Mouse (Mus musculus): ENCODE measurements at regions not wholly inside any gene's neighbourhood (a gene's known extent, or its start where the extent isn't known, plus 50 kb on each side); places are given as distances from the start of the nearest gene placed in this dataset.

DNA sequence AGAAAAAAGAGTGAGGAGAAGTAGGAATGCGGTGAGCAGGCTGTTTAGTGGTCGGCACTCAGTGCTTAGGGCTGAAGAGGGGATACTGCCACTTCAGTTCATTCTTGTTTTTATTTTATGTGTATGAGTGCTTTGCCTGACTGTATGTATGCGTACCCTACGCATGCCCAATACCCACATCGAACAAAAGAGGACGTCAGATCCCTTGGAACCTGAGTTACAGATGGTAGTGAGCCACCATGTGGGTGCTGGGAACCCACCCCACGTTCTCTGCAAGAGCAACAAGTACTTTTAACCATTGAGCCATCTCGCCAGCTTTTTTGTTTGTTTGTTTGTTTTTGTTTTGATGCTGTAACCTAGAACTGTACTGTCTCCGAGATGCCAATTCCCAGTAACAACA lies 65.5 kb downstream of the Ccdc54 start:
- no peak overlapping the region for H3K4me3 ChIP-seq (ENCODE audit: insufficient read depth, poor library complexity, severe bottlenecking)
- no peaks in the 10 kb centered on the region for H3K79me2 ChIP-seq (ENCODE audit: control insufficient read depth, insufficient read depth)
- H3K27me3 ChIP-seq (ENCODE audit: control insufficient read depth, insufficient read depth, insufficient read length) = no peaks in the 10 kb centered on the region
- no peaks in the 10 kb centered on the region for H3K36me3 ChIP-seq (ENCODE audit: control insufficient read depth, insufficient read depth)
- no peaks in the 10 kb centered on the region for H3K79me3 ChIP-seq (ENCODE audit: low read depth)
- TF ChIP-seq USF1 (IDR thresholded peaks at IDR 0.05; ENCODE audit: low read depth) (no peak), MYOD1 (IDR thresholded peaks at IDR 0.05; ENCODE audit: control insufficient read depth, insufficient read length, low read depth) (no peak), CTCF (IDR thresholded peaks at IDR 0.05; ENCODE audit: control insufficient read depth, insufficient read depth, insufficient read length) (no peak), MAX (IDR thresholded peaks at IDR 0.05) (no peak), FOSL1 (IDR thresholded peaks at IDR 0.05; ENCODE audit: insufficient read depth, low read length, poor library complexity, severe bottlenecking) (no peak), CEBPB (IDR thresholded peaks at IDR 0.05; ENCODE audit: low read depth) (no peak), MYOG (IDR thresholded peaks at IDR 0.05; ENCODE audit: control insufficient read depth, extremely low read depth, insufficient read length) (no peak)
- H3ac ChIP-seq (ENCODE audit: control insufficient read depth, insufficient read length, low read depth) = no peak overlapping the region

DNA sequence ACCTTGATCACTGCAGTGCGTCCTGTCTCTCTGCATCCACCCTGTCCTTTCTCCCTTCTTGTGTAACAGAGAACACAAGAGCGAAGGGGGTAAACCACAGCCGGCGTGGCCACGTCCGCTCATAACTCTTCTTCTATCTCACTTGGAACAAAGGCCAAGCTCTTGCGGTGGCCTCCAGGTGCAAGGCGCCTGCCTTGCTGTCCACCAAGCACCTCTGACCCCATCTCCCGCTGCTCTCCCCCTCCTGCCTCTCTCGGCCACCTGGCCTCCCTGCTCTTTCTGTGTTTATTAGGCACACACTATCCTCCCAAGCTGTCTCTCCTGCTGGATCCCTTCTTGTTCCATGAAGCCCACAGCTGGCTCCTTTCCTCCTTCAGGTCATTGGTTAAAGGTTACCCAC lies 71.3 kb downstream of the Ccdc54 start:
- Histone ChIP-seq H3K79me3 (ENCODE audit: low read depth) (no peaks in the 10 kb centered on the region), H3K27me3 (ENCODE audit: control insufficient read depth, insufficient read depth, insufficient read length) (no peaks in the 10 kb centered on the region), H3ac (ENCODE audit: control insufficient read depth, insufficient read length, low read depth) (no peak overlapping the region), H3K79me2 (ENCODE audit: control insufficient read depth, insufficient read depth) (no peaks in the 10 kb centered on the region), H3K36me3 (ENCODE audit: control insufficient read depth, insufficient read depth) (no peaks in the 10 kb centered on the region), H3K4me3 (ENCODE audit: insufficient read depth, poor library complexity, severe bottlenecking) (no peak overlapping the region)
- TF ChIP-seq CTCF (IDR thresholded peaks at IDR 0.05; ENCODE audit: control insufficient read depth, insufficient read depth, insufficient read length) (no peak), MYOD1 (IDR thresholded peaks at IDR 0.05; ENCODE audit: control insufficient read depth, insufficient read length, low read depth) (no peak), CEBPB (IDR thresholded peaks at IDR 0.05; ENCODE audit: low read depth) (no peak), MYOG (IDR thresholded peaks at IDR 0.05; ENCODE audit: control insufficient read depth, extremely low read depth, insufficient read length) (no peak), MAX (IDR thresholded peaks at IDR 0.05) (no peak), USF1 (IDR thresholded peaks at IDR 0.05; ENCODE audit: low read depth) (no peak), FOSL1 (IDR thresholded peaks at IDR 0.05; ENCODE audit: insufficient read depth, low read length, poor library complexity, severe bottlenecking) (no peak)

- no peak for TF ChIP-seq MYOG (IDR thresholded peaks at IDR 0.05; ENCODE audit: control insufficient read depth, extremely low read depth, insufficient read length)
- no peak for TF ChIP-seq CEBPB (IDR thresholded peaks at IDR 0.05; ENCODE audit: low read depth)
- TF ChIP-seq CTCF (IDR thresholded peaks at IDR 0.05; ENCODE audit: control insufficient read depth, insufficient read depth, insufficient read length) = no peak
- TF ChIP-seq FOSL1 (IDR thresholded peaks at IDR 0.05; ENCODE audit: insufficient read depth, low read length, poor library complexity, severe bottlenecking) = no peak
- no peak for TF ChIP-seq USF1 (IDR thresholded peaks at IDR 0.05; ENCODE audit: low read depth)
- no peak for TF ChIP-seq MYOD1 (IDR thresholded peaks at IDR 0.05; ENCODE audit: control insufficient read depth, insufficient read length, low read depth)
- TF ChIP-seq MAX (IDR thresholded peaks at IDR 0.05) = no peak
- no peak overlapping the region for H3ac ChIP-seq (ENCODE audit: control insufficient read depth, insufficient read length, low read depth)
- no peaks in the 10 kb centered on the region for H3K79me2 ChIP-seq (ENCODE audit: control insufficient read depth, insufficient read depth)
- H3K4me3 ChIP-seq (ENCODE audit: insufficient read depth, poor library complexity, severe bottlenecking) = no peak overlapping the region
- H3K27me3 ChIP-seq (ENCODE audit: control insufficient read depth, insufficient read depth, insufficient read length) = no peaks in the 10 kb centered on the region
- H3K79me3 ChIP-seq (ENCODE audit: low read depth) = no peaks in the 10 kb centered on the region
- H3K36me3 ChIP-seq (ENCODE audit: control insufficient read depth, insufficient read depth) = no peaks in the 10 kb centered on the region
Observed at GRCm38 (mm10) chr16:50516579-50516978, 74.4 kb downstream of the Ccdc54 start.

GRCm38 (mm10) chr16:50515039-50515438 lies 75.9 kb downstream of the Ccdc54 start:
- no peak overlapping the region for H3ac ChIP-seq (ENCODE audit: control insufficient read depth, insufficient read length, low read depth)
- no peaks in the 10 kb centered on the region for H3K79me3 ChIP-seq (ENCODE audit: low read depth)
- no peaks in the 10 kb centered on the region for H3K36me3 ChIP-seq (ENCODE audit: control insufficient read depth, insufficient read depth)
- no peak overlapping the region for H3K4me3 ChIP-seq (ENCODE audit: insufficient read depth, poor library complexity, severe bottlenecking)
- TF ChIP-seq CTCF (IDR thresholded peaks at IDR 0.05; ENCODE audit: control insufficient read depth, insufficient read depth, insufficient read length) (no peak), MAX (IDR thresholded peaks at IDR 0.05) (no peak), MYOD1 (IDR thresholded peaks at IDR 0.05; ENCODE audit: control insufficient read depth, insufficient read length, low read depth) (no peak), CEBPB (IDR thresholded peaks at IDR 0.05; ENCODE audit: low read depth) (no peak), FOSL1 (IDR thresholded peaks at IDR 0.05; ENCODE audit: insufficient read depth, low read length, poor library complexity, severe bottlenecking) (no peak)
- H3K79me2 ChIP-seq (ENCODE audit: control insufficient read depth, insufficient read depth) = no peaks in the 10 kb centered on the region
- no peaks in the 10 kb centered on the region for H3K27me3 ChIP-seq (ENCODE audit: control insufficient read depth, insufficient read depth, insufficient read length)

DNA sequence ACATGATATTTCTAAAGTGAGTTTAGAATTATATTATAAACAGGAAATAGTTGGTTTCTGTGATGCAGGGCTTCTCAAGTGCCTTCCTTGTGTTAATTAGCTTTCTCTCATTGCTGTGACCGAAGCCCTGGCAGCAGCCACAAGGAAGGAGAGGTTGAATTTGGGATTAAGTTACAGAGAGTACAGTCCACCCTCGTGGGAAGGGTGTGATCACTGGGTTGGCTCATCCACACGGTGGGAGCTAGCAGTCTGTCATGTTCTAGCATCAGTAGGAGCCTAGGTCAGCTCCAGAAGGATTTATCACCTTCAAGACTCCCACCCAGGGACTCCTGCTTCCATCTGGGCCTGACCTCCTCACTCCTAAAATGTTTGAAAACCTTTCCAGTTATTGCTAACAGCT lies 78.9 kb downstream of the Ccdc54 start:
- no peak overlapping the region for H3K4me3 ChIP-seq (ENCODE audit: insufficient read depth, poor library complexity, severe bottlenecking)
- no peaks in the 10 kb centered on the region for H3K36me3 ChIP-seq (ENCODE audit: control insufficient read depth, insufficient read depth)
- no peak for TF ChIP-seq USF1 (IDR thresholded peaks at IDR 0.05; ENCODE audit: low read depth)
- no peak for TF ChIP-seq CEBPB (IDR thresholded peaks at IDR 0.05; ENCODE audit: low read depth)
- no peak for TF ChIP-seq MAX (IDR thresholded peaks at IDR 0.05)
- no peak for TF ChIP-seq CTCF (IDR thresholded peaks at IDR 0.05; ENCODE audit: control insufficient read depth, insufficient read depth, insufficient read length)
- no peak for TF ChIP-seq MYOG (IDR thresholded peaks at IDR 0.05; ENCODE audit: control insufficient read depth, extremely low read depth, insufficient read length)
- TF ChIP-seq FOSL1 (IDR thresholded peaks at IDR 0.05; ENCODE audit: insufficient read depth, low read length, poor library complexity, severe bottlenecking) = no peak
- no peak for TF ChIP-seq MYOD1 (IDR thresholded peaks at IDR 0.05; ENCODE audit: control insufficient read depth, insufficient read length, low read depth)
- no peaks in the 10 kb centered on the region for H3K79me3 ChIP-seq (ENCODE audit: low read depth)
- no peaks in the 10 kb centered on the region for H3K27me3 ChIP-seq (ENCODE audit: control insufficient read depth, insufficient read depth, insufficient read length)
- H3ac ChIP-seq (ENCODE audit: control insufficient read depth, insufficient read length, low read depth) = no peak overlapping the region
- H3K79me2 ChIP-seq (ENCODE audit: control insufficient read depth, insufficient read depth) = no peaks in the 10 kb centered on the region

DNA sequence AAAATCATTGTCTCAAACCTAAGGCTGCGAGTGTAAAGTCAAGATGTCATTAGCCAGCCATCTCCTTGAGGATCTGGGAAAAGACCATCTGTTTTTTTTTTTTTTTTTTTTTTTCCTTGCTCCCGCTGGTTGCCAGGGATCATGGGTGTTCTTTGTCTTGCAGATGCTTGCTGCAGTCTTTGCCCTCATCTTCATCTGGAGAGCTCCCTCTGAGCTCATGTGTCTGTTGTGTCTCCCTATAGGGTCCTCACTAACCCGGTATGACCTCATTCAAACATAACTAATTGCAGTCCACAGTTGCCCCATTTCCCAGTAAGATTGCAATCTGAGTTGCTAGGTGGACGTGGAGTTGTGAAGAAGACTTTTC lies 77.3 kb upstream of the Bbx start:
- no peaks in the 10 kb centered on the region for H3K79me3 ChIP-seq (ENCODE audit: low read depth)
- no peaks in the 10 kb centered on the region for H3K36me3 ChIP-seq (ENCODE audit: control insufficient read depth, insufficient read depth)
- H3K27me3 ChIP-seq (ENCODE audit: control insufficient read depth, insufficient read depth, insufficient read length) = no peaks in the 10 kb centered on the region
- H3K4me3 ChIP-seq (ENCODE audit: insufficient read depth, poor library complexity, severe bottlenecking) = no peak overlapping the region
- no peak for TF ChIP-seq FOSL1 (IDR thresholded peaks at IDR 0.05; ENCODE audit: insufficient read depth, low read length, poor library complexity, severe bottlenecking)
- no peak for TF ChIP-seq MAX (IDR thresholded peaks at IDR 0.05)
- TF ChIP-seq USF1 (IDR thresholded peaks at IDR 0.05; ENCODE audit: low read depth) = no peak
- TF ChIP-seq CTCF (IDR thresholded peaks at IDR 0.05; ENCODE audit: control insufficient read depth, insufficient read depth, insufficient read length) = no peak
- TF ChIP-seq MYOG (IDR thresholded peaks at IDR 0.05; ENCODE audit: control insufficient read depth, extremely low read depth, insufficient read length) = no peak
- TF ChIP-seq CEBPB (IDR thresholded peaks at IDR 0.05; ENCODE audit: low read depth) = no peak
- TF ChIP-seq MYOD1 (IDR thresholded peaks at IDR 0.05; ENCODE audit: control insufficient read depth, insufficient read length, low read depth) = no peak
- H3ac ChIP-seq (ENCODE audit: control insufficient read depth, insufficient read length, low read depth) = no peak overlapping the region
- no peaks in the 10 kb centered on the region for H3K79me2 ChIP-seq (ENCODE audit: control insufficient read depth, insufficient read depth)

All from C2C12 (cell line).